Mouse (Mus musculus) c-Kit-positive CD71-positive TER-119-positive erythroid progenitor cells, embryonic 14.5 days (primary cell): ENCODE measurements at regions not wholly inside any gene's neighbourhood (a gene's known extent, or its start where the extent isn't known, plus 50 kb on each side); places are given as distances from the start of the nearest gene placed in this dataset.

Experiments used
- DNase-seq: peaks from one replicate; pipeline ENCODE4 v3.0.0-alpha.2; 2013; ENCODE audit warnings: low spot score

- DNase-seq: no peak
Measured at GRCm38 (mm10) chr9:24943830-24944229, 145.4 kb upstream of the Gm10181 start.

DNA sequence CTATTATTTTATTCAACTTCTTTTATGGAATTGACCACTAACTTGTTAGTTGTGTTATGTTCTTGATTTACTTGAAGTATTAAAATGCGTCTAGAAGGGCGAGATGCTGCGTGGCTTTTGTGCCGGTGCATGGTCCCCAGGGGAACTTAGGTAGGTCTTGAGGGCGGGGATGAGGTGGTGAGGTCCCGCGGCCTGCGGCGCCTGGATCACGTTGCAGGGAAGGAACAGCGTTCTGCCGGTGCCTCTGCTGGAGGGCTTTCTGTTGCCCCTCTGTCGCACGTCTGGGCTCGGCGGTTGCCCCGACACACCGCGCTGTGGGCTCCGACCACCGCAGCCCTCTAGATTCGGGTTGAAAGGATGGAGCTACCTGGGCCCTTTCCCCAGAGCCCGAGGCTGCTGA is 136.7 kb upstream of the Gm10181 start:
- DNase-seq: no peak

DNA sequence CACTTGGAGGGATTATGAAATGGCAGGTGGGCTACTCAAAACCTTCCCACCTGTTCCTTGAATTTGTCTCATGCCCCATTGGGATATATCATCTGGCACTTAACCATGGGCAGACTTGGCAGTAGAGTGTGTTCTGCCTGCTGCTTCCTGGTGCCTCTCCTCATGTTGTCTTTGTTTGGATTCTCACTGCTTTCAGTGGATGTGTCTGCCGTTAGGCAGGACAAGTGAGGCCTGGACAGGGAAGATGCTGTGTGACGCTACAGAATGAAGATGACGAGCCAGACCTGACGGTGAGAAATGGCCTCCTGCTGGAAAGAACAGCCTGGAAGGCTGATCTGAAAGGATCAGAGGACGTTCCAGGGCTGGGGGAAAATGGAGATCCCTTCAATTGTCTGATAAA is 133.6 kb upstream of the Gm10181 start:
- no peak for DNase-seq

DNA sequence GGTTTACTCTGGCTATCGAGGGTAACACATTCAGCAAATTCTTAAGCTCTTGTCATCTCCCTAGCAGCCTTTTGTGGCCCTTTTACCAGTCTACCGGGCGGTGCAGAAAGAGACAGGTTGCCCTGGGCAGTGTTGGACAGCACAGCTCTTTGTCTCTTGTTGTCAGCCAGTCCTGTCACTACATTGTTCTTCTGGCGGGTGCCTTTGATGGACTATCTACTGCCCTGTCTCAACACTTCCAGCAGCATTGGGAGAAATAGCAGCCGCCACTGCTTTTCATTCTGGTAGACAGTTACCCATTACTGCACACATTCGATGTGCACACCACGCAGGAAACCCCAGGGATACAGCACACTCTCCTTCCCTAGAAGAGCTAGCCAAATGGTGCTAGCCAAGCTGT is 132.7 kb upstream of the Gm10181 start:
- no peak for DNase-seq

DNA sequence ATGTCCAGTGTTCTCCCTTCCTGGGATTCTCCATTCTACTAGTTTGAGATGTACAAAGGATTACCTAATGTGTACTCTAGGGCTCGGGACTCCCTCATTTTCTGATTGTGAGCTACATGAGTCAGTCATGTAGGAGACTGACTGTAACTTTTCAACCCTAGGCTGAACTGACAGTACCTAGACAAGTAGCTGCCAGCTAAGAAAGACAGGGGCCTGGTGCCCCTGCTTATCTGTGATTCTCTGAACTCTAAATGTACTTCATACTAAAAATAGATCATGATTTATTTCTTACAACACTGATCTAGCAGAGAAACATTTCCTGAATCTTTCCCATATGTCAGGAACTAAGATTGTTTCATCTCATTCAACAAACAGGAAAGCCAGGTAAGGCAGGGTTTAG is 125.9 kb upstream of the Gm10181 start:
- DNase-seq: no peak

DNA sequence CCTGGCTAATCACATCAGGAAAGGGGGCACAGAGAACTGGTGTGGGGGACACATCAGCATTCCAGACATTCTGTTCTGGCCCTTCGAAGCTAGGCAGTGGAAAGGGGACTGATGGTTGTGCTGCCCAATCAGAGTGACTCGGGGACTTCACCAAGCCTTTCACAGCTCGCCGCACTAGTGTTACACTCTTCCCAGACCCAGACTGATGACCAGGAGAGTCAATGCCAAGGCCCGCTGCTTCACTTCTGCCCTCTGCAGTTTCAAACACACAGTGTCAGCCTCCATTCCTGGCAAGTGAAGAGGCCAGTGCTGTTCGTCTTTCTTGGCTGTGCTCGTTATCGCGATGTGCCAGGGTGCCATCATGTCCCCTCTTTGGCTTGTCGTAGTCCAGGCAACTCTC is 121.7 kb upstream of the Gm10181 start:
- DNase-seq: no peak

DNA sequence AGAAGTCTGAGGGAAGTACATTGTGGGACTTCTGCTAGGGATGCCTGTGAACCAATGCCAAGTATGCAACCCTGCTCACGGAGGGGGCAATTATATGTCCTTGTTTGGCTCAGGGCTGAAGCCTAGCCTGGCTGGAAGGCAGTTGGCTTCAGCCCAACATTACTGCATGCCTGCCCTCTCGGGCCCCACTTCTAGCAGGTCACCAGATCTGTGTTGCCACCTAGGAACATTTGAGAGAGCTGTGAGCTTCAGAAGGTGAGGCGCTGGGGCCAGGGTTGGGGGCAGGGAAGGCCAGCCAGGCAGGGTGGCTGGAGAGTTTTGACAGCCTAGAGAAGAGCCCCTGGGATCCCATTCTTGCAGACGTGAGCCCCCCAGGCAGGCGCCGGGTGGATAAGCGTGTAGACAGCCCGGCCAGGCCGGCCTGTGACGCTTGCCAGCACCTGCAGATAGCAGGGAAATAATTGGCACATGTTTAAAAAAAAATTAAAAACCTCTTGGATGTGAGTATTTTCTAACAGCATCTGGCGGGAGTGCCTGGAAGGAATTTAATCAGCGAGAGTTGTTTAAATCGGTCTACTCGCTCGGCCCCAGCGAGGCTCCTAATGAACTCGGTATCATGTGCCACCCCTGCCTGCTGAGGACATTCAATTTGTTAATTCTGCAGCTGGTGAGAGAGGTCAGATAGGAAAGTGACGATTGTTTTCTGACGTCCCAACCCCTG is 115.0 kb upstream of the Gm10181 start:
- no peak for DNase-seq

DNA sequence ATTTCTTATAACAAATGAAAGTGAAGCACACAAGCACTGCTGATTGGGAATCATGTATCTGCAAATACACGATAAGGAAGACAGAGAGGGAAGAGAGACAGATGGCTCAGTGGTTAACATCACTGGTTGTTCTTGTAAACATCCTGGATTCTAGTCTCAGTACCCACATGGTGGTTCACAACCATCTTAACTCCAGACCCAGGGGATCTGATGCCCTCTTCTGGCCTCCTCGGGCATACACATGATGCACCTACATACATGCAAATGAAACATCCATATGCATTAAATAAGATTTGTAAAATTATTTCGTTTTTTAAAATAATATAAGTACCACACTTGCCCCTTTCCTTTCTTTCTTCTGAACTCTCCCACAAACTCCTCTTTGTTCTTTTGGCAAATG is 106.4 kb upstream of the Gm10181 start:
- DNase-seq: no peak

DNA sequence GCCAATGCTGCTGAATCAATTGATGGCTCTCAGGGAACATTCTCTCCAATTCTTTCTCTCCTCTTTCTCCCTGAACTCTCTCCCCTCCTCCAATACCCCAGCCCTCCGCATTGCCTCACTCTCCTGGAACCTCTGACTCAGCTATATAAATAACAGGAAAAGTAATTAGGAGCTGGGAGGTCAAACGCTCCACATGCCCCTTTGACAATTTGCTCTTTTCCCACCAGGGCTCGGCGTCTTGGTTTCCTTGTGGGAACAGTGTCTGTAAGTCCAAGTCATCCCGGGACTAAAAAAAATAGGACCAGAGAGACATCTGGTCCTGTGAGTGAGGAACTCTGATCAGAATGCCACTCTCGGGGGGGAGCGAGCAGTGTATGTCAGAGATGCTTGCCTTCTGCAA is 94.7 kb upstream of the Gm10181 start:
- DNase-seq: no peak

DNA sequence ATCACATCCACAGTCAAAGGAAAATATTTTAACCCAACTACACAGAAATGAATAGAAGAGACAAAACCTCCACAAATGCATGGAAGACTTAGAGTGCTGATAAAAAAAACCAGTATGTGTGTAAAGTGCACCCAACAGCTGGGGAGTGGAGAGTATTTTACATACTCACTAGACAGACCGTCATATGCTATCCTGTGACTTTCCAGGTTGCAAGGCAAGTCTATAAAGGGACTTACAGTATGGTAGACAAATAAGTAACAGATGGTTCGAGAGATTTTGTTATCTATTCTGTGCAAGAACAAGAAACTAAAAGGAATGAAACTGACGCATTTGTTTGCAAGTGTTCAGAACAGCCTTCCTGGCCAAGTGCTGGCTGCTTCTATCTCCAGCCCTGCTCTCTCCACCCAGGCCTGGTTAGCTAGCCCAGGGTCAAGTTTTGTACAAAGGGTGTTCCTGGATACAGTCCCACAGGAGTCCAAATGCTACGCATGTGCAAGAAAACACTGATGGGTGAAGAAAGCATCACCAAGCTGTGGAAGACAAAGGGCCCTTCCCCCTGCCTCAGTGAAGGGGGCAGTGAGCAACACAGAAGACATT is 68.0 kb upstream of the Gm10181 start:
- peak; percentile 12 for DNase-seq

DNA sequence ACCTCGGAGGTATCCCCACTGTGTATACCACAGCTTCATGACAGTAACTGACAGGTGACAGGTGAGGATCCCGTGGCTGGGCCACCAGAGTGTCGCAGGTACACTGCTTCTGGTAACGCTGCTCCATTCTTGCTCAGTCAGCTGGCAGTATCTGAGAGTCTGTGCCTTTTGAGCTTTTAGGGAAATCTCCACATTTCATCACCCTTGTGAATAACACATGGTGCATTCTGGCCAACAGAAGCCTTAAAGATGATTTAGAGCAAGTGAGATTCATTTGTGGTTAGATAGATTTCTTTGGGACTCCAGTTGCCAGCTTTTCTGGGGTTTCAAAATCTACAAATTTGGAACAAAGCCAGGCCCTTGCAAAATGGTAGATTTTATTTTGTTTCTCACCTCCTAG is 66.8 kb upstream of the Gm10181 start:
- no peak for DNase-seq

DNA sequence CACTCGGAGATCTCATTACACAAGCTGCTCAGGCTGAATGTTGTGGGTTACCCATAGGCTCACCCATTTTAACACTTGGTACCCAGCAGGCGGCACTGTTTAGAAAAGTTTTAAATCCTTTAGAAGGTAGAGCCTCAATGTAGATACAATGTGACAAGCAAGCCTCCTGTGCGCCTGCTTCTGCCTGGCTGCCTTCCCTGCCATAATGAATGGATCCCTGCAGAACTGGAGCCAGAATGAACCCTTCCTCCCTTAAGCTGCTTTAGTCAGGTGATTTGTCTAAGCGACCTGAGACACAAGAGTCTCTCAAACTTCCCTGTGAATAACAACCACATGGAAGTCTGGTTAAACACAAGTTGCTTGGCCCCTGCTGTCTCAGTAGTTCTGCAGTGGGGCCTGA is 64.7 kb upstream of the Gm10181 start:
- DNase-seq: no peak

GRCm38 (mm10) chr9:25027581-25027980 is 61.6 kb upstream of the Gm10181 start:
- peak; percentile 47 for DNase-seq

DNA sequence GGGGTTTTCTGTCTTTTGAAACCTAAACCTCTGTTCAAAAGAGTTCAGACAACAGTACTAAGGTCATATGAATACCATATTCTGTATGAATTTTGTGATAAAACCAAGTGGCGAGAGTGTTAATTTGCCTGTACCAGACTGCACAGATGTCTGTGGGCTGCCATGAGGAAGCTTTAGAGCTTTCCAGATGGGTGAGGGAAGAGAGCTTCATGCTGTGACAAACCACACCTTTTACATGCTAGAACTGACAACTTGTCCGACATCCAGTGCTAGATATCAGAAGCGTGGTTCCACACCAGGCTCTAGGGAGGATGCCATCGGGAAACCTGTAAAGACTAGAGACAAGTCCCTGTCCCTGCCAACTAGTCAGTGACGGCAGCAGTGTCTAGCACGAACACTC is 60.9 kb upstream of the Gm10181 start:
- DNase-seq: no peak

DNA sequence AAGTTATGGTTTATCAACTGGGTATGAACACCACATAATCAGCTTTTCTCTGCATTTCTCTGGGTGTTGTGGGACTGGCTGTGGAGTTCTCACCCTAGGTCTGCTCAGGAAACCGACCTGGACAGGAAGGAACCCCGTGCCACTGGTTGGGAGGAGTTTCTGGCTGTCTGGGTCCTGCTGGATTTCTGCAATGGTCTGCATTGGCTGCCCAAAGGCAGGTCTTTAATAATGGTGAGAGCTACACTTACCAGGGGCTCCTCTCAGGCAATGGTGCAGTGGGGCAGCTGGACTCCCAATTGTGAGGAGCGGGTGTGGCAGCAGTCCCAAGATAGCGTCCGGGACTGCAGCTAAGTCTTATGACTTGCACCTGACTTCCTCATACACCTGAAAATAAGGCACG is 57.8 kb upstream of the Gm10181 start:
- DNase-seq: no peak
